Mouse (Mus musculus): ENCODE measurements at regions not wholly inside any gene's neighbourhood (a gene's known extent, or its start where the extent isn't known, plus 50 kb on each side); places are given as distances from the start of the nearest gene placed in this dataset.

DNA sequence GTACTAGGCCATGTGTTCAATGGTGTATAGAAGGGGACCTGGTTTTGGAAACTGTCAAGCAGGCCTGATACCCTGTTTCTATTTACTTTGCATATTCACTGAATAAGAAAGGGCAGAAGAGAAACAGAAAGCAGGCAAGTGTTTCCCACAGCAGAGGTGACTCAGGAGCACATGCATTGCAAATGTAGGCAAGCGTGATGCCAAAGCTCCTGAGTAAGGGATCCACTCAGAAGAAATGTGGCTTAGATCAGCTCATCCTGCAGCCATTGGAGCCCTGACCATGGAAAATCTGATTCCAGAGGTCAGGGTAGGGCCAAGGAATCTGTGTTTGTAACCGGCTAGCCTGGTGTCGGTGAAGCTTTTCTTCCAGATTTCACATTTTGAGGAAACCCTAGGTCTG lies 69.3 kb upstream of the Igfbp3 start:
- 62% methylated on average over 3 of the region's 3 CpGs for WGBS
- no peaks in the 10 kb centered on the region for H3K27me3 ChIP-seq (replicated peaks; ENCODE audit: control insufficient read depth, insufficient read depth, low read length)

DNA sequence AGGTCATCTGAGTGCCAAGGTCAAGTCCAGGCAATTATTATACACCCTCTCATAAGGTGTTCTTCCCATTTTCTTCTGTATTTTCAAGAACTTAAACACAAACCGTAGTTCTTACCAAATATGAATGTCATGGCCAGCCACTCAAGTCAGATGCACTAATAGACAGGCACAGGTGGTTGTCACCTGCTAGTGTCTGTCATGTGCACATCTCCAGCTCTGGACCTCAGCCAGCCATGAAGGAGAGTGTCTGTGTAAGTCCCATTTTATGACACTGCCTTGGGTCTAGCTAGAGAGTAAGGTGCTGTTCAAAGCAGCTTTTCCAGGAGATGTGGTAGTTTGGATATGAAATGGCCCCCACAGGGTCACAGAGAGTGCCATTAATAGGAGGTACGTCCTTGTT lies 68.5 kb upstream of the Igfbp3 start:
- Histone ChIP-seq H3K9ac (ENCODE audit: low read depth, low read length) (no peak overlapping the region), H3K9me3 (ENCODE audit: control insufficient read depth, low read length) (no peaks in the 10 kb centered on the region), H3K27me3 (replicated peaks; ENCODE audit: control insufficient read depth, insufficient read depth, low read length) (no peaks in the 10 kb centered on the region), H3K4me1 (ENCODE audit: control insufficient read depth, insufficient read depth, low read length) (peaks cover 30% of the 10 kb centered on the region), H3K4me2 (ENCODE audit: low read depth, low read length) (no peak overlapping the region), H3K36me3 (ENCODE audit: control insufficient read depth, insufficient read depth, low read length) (no peaks in the 10 kb centered on the region), H3K4me3 (ENCODE audit: low read depth, low read length) (no peak overlapping the region), H3K27ac (replicated peaks; ENCODE audit: low read depth, low read length) (peak overlapping the region; percentile 33)
- DNase-seq (ENCODE audit: low spot score) = peak; percentile 68
- no peak; the same call in 1 of the 2 replicates for ATAC-seq (ENCODE audit: low read depth)
- WGBS = 64% methylated on average over 2 of the region's 2 CpGs

More for the DNA sequence above, 69.3 kb upstream of the Igfbp3 start:
- Histone ChIP-seq H3K27ac (replicated peaks; ENCODE audit: low read depth, low read length) (0 out of 2 replicates have a peak overlapping the region, but pooled peaks have one; percentile 29), H3K9ac (ENCODE audit: low read depth, low read length) (no peak overlapping the region), H3K4me3 (ENCODE audit: low read depth, low read length) (no peak overlapping the region), H3K36me3 (ENCODE audit: control insufficient read depth, insufficient read depth, low read length) (no peaks in the 10 kb centered on the region), H3K9me3 (ENCODE audit: control insufficient read depth, low read length) (no peaks in the 10 kb centered on the region), H3K4me2 (ENCODE audit: low read depth, low read length) (no peak overlapping the region), H3K4me1 (ENCODE audit: control insufficient read depth, insufficient read depth, low read length) (peaks cover 30% of the 10 kb centered on the region)
- ATAC-seq (ENCODE audit: low read depth) = no peak
- DNase-seq (ENCODE audit: low spot score) = no peak

- H3K36me3 ChIP-seq (ENCODE audit: control insufficient read depth, insufficient read depth, low read length) = no peaks in the 10 kb centered on the region
- H3K27ac ChIP-seq (replicated peaks; ENCODE audit: low read depth, low read length) = peak overlapping the region; percentile 33; the same call in 1 of the 2 replicates
- no peak overlapping the region for H3K4me2 ChIP-seq (ENCODE audit: low read depth, low read length)
- no peaks in the 10 kb centered on the region for H3K27me3 ChIP-seq (replicated peaks; ENCODE audit: control insufficient read depth, insufficient read depth, low read length)
- ATAC-seq (ENCODE audit: low read depth) (peak; percentile 85), DNase-seq (ENCODE audit: low spot score) (peak; percentile 92)
- H3K9me3 ChIP-seq (ENCODE audit: control insufficient read depth, low read length) = no peaks in the 10 kb centered on the region
- H3K4me1 ChIP-seq (ENCODE audit: control insufficient read depth, insufficient read depth, low read length) = peaks cover 30% of the 10 kb centered on the region
- no peak overlapping the region for H3K4me3 ChIP-seq (ENCODE audit: low read depth, low read length)
- 31% methylated on average over 2 of the region's 2 CpGs for WGBS
- H3K9ac ChIP-seq (ENCODE audit: low read depth, low read length) = no peak overlapping the region
Measured at GRCm38 (mm10) chr11:7281656-7282055, 67.9 kb upstream of the Igfbp3 start.

- Histone ChIP-seq H3K4me1 (ENCODE audit: control insufficient read depth, insufficient read depth, low read length) (peaks cover 23% of the 10 kb centered on the region), H3K9me3 (ENCODE audit: control insufficient read depth, low read length) (no peaks in the 10 kb centered on the region), H3K4me3 (ENCODE audit: low read depth, low read length) (no peak overlapping the region), H3K4me2 (ENCODE audit: low read depth, low read length) (no peak overlapping the region), H3K27ac (replicated peaks; ENCODE audit: low read depth, low read length) (no peak overlapping the region), H3K36me3 (ENCODE audit: control insufficient read depth, insufficient read depth, low read length) (no peaks in the 10 kb centered on the region), H3K27me3 (replicated peaks; ENCODE audit: control insufficient read depth, insufficient read depth, low read length) (no peaks in the 10 kb centered on the region), H3K9ac (ENCODE audit: low read depth, low read length) (no peak overlapping the region)
- no peak for ATAC-seq (ENCODE audit: low read depth)
- no peak for DNase-seq (ENCODE audit: low spot score)
- 66% methylated on average over 2 of the region's 2 CpGs for WGBS
Measured at GRCm38 (mm10) chr11:7279891-7280290, 66.2 kb upstream of the Igfbp3 start.

GRCm38 (mm10) chr11:7272543-7272942 lies 58.8 kb upstream of the Igfbp3 start:
- no peak overlapping the region for H3K27ac ChIP-seq (replicated peaks; ENCODE audit: low read depth, low read length)
- H3K27me3 ChIP-seq (replicated peaks; ENCODE audit: control insufficient read depth, insufficient read depth, low read length) = no peaks in the 10 kb centered on the region
- DNase-seq (ENCODE audit: low spot score) = peak; percentile 35
- H3K4me3 ChIP-seq (ENCODE audit: low read depth, low read length) = no peak overlapping the region
- no peak overlapping the region for H3K4me2 ChIP-seq (ENCODE audit: low read depth, low read length)
- H3K4me1 ChIP-seq (ENCODE audit: control insufficient read depth, insufficient read depth, low read length) = no peaks in the 10 kb centered on the region; the same call in 1 of the 2 replicates
- no peak overlapping the region for H3K9ac ChIP-seq (ENCODE audit: low read depth, low read length)
- H3K9me3 ChIP-seq (ENCODE audit: control insufficient read depth, low read length) = no peaks in the 10 kb centered on the region; the same call in 1 of the 2 replicates
- WGBS = 38% methylated on average over 3 of the region's 3 CpGs
- no peaks in the 10 kb centered on the region for H3K36me3 ChIP-seq (ENCODE audit: control insufficient read depth, insufficient read depth, low read length)
- ATAC-seq (ENCODE audit: low read depth) = no peak

- Histone ChIP-seq H3K4me2 (ENCODE audit: low read depth, low read length) (no peak overlapping the region), H3K36me3 (ENCODE audit: control insufficient read depth, insufficient read depth, low read length) (no peaks in the 10 kb centered on the region), H3K27ac (replicated peaks; ENCODE audit: low read depth, low read length) (no peak overlapping the region), H3K27me3 (replicated peaks; ENCODE audit: control insufficient read depth, insufficient read depth, low read length) (no peaks in the 10 kb centered on the region), H3K4me1 (ENCODE audit: control insufficient read depth, insufficient read depth, low read length) (no peaks in the 10 kb centered on the region; the same call in 1 of the 2 replicates), H3K4me3 (ENCODE audit: low read depth, low read length) (no peak overlapping the region), H3K9ac (ENCODE audit: low read depth, low read length) (no peak overlapping the region), H3K9me3 (ENCODE audit: control insufficient read depth, low read length) (no peaks in the 10 kb centered on the region; the same call in 1 of the 2 replicates)
- DNase-seq (ENCODE audit: low spot score) (no peak), ATAC-seq (ENCODE audit: low read depth) (no peak)
- 93% methylated on average over 1 of the region's 1 CpGs for whole genome bisulfite sequencing
Measured at GRCm38 (mm10) chr11:7270916-7271315, 57.2 kb upstream of the Igfbp3 start.

DNA sequence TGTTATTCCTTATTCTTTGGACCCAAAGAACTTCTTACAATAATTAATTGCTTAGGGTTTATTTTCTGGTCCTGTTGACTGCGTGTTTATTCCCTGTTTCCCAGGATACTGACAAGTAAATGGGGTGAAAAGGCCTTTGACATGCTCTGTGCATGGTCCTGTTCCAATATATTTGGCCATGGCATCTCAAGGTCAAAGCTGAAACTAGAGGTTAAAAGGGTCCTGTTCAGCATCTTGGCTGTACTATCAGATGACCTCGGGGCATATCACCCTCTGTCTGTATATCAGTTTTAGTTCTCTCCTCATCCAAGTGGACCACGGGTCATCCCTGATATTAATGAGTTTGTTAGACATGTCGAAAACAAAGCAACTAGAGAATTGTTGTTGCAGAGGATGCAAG lies 50.2 kb upstream of the Igfbp3 start:
- no peak for ATAC-seq (ENCODE audit: low read depth)

More for the DNA sequence above, 50.2 kb upstream of the Igfbp3 start:
- Histone ChIP-seq H3K27ac (replicated peaks; ENCODE audit: low read depth, low read length) (no peak overlapping the region), H3K36me3 (ENCODE audit: control insufficient read depth, insufficient read depth, low read length) (no peaks in the 10 kb centered on the region), H3K4me3 (ENCODE audit: low read depth, low read length) (no peak overlapping the region), H3K9me3 (ENCODE audit: control insufficient read depth, low read length) (no peaks in the 10 kb centered on the region), H3K9ac (ENCODE audit: low read depth, low read length) (no peak overlapping the region), H3K4me2 (ENCODE audit: low read depth, low read length) (no peak overlapping the region), H3K4me1 (ENCODE audit: control insufficient read depth, insufficient read depth, low read length) (no peaks in the 10 kb centered on the region), H3K27me3 (replicated peaks; ENCODE audit: control insufficient read depth, insufficient read depth, low read length) (no peaks in the 10 kb centered on the region)
- 86% methylated on average over 4 of the region's 4 CpGs for WGBS
- no peak for DNase-seq (ENCODE audit: low spot score)

Measured in embryonic facial prominence, embryonic 14.5 days (tissue).